ENCODE assay signal across 8 mouse cellular contexts in the genomic region with DNA sequence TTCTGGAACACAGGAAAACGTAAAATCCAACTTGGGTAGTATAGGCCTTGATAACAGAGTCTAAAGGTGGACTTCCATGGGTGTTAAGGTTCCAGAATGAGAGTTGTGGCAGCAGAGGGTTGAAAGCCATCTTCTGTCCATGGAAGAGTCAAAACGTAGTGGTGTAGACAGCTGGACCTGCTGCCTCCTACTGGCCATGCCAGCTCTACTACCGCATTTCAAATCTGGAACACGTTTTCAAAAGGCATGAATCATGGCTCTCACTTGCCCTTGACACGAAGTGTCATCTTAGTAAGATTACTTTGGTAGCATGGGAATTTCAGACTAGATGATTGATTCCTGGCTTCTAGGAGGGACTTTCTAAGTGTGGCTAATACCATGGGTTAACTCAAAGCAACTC. TPM values are rescaled to one million over a fixed set of nuclear protein-coding genes. Genes with fewer than 3 reads are reported as not detected.
DNase-seq lines count a peak whose midpoint lies in the region; ATAC-seq lines count a peak whose summit lies in the region.

No protein-coding gene starts in this region.

- no peaks in the 10 kb centered on the region for H3K9me3 ChIP-seq in kidney, embryonic 14.5 days (ENCODE audit: control insufficient read depth, low read length)
- no peaks in the 10 kb centered on the region for H3K9me3 ChIP-seq in midbrain, embryonic 13.5 days

- ATAC-seq in kidney, embryonic 14.5 days (ENCODE audit: low FRiP score, low TSS enrichment): no peak
- ATAC-seq in midbrain, embryonic 13.5 days: no peak
- ATAC-seq in inflammation-experienced regulatory T-cells, adult 6 months: no peak

- H3K27ac ChIP-seq in kidney, embryonic 14.5 days (ENCODE audit: low read depth, low read length): no peak overlapping the region
- no peak overlapping the region for H3K27ac ChIP-seq in midbrain, embryonic 13.5 days

- H3K4me2 ChIP-seq in kidney, embryonic 14.5 days (replicated peaks; ENCODE audit: low read depth, low read length): no peak overlapping the region
- no peak overlapping the region for H3K4me2 ChIP-seq in midbrain, embryonic 13.5 days (replicated peaks)

- H3K4me3 ChIP-seq in kidney, embryonic 14.5 days (ENCODE audit: low read length): no peak overlapping the region
- no peak overlapping the region for H3K4me3 ChIP-seq in midbrain, embryonic 13.5 days (replicated peaks)

- no peaks in the 10 kb centered on the region for H3K4me1 ChIP-seq in kidney, embryonic 14.5 days (ENCODE audit: control insufficient read depth, insufficient read depth, low read length)
- H3K4me1 ChIP-seq in midbrain, embryonic 13.5 days (replicated peaks): no peaks in the 10 kb centered on the region

- no peaks in the 10 kb centered on the region for H3K36me3 ChIP-seq in kidney, embryonic 14.5 days (ENCODE audit: control insufficient read depth, insufficient read depth, low read length)
- H3K36me3 ChIP-seq in midbrain, embryonic 13.5 days: no peaks in the 10 kb centered on the region

- H3K9ac ChIP-seq in kidney, embryonic 14.5 days (ENCODE audit: low read depth, low read length): no peak overlapping the region
- H3K9ac ChIP-seq in midbrain, embryonic 13.5 days (replicated peaks): no peak overlapping the region

- 67% methylated on average over 5 of the region's 5 CpGs for WGBS in kidney, embryonic 14.5 days
- 75% methylated on average over 5 of the region's 5 CpGs for WGBS in midbrain, embryonic 13.5 days

- peak; percentile 15 for DNase-seq in kidney, adult 18-20 months
- peak; percentile 21 to 36 for DNase-seq in adrenal gland, adult 18-20 months (ENCODE audit: low spot score in 2 of 2)
- peak; percentile 37 to 45 for DNase-seq in kidney, postnatal 25 days
- DNase-seq in spleen, adult 18-20 months: peak; percentile 15 to 42
- DNase-seq in layer of hippocampus, adult 8-10 months (ENCODE audit: low spot score in 2 of 2): no peak

- no peaks in the 10 kb centered on the region for H3K27me3 ChIP-seq in kidney, embryonic 14.5 days (ENCODE audit: control insufficient read depth, insufficient read depth, low read length)
- H3K27me3 ChIP-seq in midbrain, embryonic 13.5 days: no peaks in the 10 kb centered on the region

RNA-seq across cellular contexts. Expression of gene Cecr2, which starts 8.0 kb away (rescaled TPM):
- polyA plus RNA-seq in kidney, embryonic 14.5 days (2014; fragmentation: Nextera tagmentation; extraction: Ambion mirVana): 8.5 and 11.2 TPM in 2 replicates
- total RNA-seq in adrenal gland, adult 18-20 months (2021): 1 to 10 TPM; 6.1 to 7.9 TPM
- total RNA-seq in layer of hippocampus, adult 8-10 months (2022): 10 to 100 TPM in 3 of 4 experiments, 1 to 10 TPM in 1; 7.7 to 15.9 (median 13.5) TPM
- polyA plus RNA-seq in midbrain, embryonic 13.5 days (2015; fragmentation: Nextera tagmentation; extraction: Ambion mirVana): 5.6 and 7.6 TPM in 2 replicates
- under 1 TPM; 0.25 to 0.46 (median 0.35) TPM for polyA plus RNA-seq in inflammation-experienced regulatory T-cells, adult 6 months (2017; shearing (Covaris generic))

Comparison
In these comparisons a context has a peak if more than half of its experiments do, and no peak if none do; other contexts are left out.
1. DNase-seq: peak in kidney, adult 18-20 months (single experiment), adrenal gland, adult 18-20 months (2 of 2), kidney, postnatal 25 days (2 of 2) and spleen, adult 18-20 months (2 of 2); none in layer of hippocampus, adult 8-10 months (0 of 2).